Comparison of ENCODE assay signal across 8 mouse cellular contexts in genomic region chr11:60953803-60954202, GRCm38 (mm10). TPM values are rescaled to one million over a fixed set of nuclear protein-coding genes. Genes with fewer than 3 reads are reported as not detected.
DNase-seq lines count a peak whose midpoint lies in the region; ATAC-seq and TF ChIP-seq lines count a peak whose summit lies in the region.

No protein-coding gene starts in this region.

- peaks cover 40% of the 10 kb centered on the region for H3K36me3 ChIP-seq in embryonic facial prominence, embryonic 13.5 days
- no peaks in the 10 kb centered on the region for H3K36me3 ChIP-seq in heart, adult 2 months (ENCODE audit: control insufficient read depth, insufficient read depth, low read length)
- peaks cover 1% of the 10 kb centered on the region; the same call in 1 of the 2 replicates for H3K36me3 ChIP-seq in kidney, adult 2 months (ENCODE audit: control insufficient read depth, insufficient read depth, low read length)
- H3K36me3 ChIP-seq in limb, embryonic 11.5 days (ENCODE audit: control insufficient read depth, insufficient read depth, low read length): peaks cover 9% of the 10 kb centered on the region
- H3K36me3 ChIP-seq in midbrain, embryonic 14.5 days (ENCODE audit: control insufficient read depth, insufficient read depth, low read length): peaks cover 30% of the 10 kb centered on the region

- intact Hi-C loops in heart, adult 2 months (cut with DNase I): loop anchor here (1.0 to 5.0 kb wide), 2 partner anchors 88 to 137 kb away; no protein-coding TSS in a partner anchor

- WGBS in embryonic facial prominence, embryonic 13.5 days: 5% methylated on average over 15 of the region's 15 CpGs
- 7% methylated on average over 15 of the region's 15 CpGs for WGBS in heart, adult 2 months
- 6% methylated on average over 15 of the region's 15 CpGs for WGBS in kidney, adult 2 months
- 9% methylated on average over 15 of the region's 15 CpGs for WGBS in limb, embryonic 11.5 days
- WGBS in midbrain, embryonic 14.5 days: 6% methylated on average over 15 of the region's 15 CpGs

- peak; percentile 70 to 85 for DNase-seq in adrenal gland, postnatal 4 days (ENCODE audit: low spot score in 2 of 2)
- DNase-seq in heart, adult 2 months: peak; percentile 83 to 87
- DNase-seq in kidney, adult 2 months: peak; percentile 94
- peak; percentile 93 for DNase-seq in limb, embryonic 11.5 days (ENCODE audit: low spot score)
- DNase-seq in midbrain, embryonic 14.5 days: peak; percentile 97
- peak; percentile 62 to 72 for DNase-seq in spleen, adult 18-20 months
- no peak for DNase-seq in adipocyte (ENCODE audit: low spot score)

- TF ChIP-seq EP300 in heart, adult 2 months (IDR thresholded peaks at IDR 0.05; ENCODE audit: insufficient read depth, low read depth, low read length): peak; percentile 70; the same call in 1 of the 2 replicates

- H3K27me3 ChIP-seq in embryonic facial prominence, embryonic 13.5 days: no peaks in the 10 kb centered on the region
- no peaks in the 10 kb centered on the region for H3K27me3 ChIP-seq in heart, adult 2 months (ENCODE audit: control insufficient read depth, insufficient read depth, low read length)
- H3K27me3 ChIP-seq in kidney, adult 2 months (replicated peaks; ENCODE audit: control insufficient read depth, insufficient read depth, low read length): no peaks in the 10 kb centered on the region
- no peaks in the 10 kb centered on the region for H3K27me3 ChIP-seq in limb, embryonic 11.5 days (ENCODE audit: control insufficient read depth, insufficient read depth, low read length)
- no peaks in the 10 kb centered on the region for H3K27me3 ChIP-seq in midbrain, embryonic 14.5 days (ENCODE audit: control insufficient read depth, insufficient read depth, low read length)

- 0 out of 2 replicates have a peak overlapping the region, but pooled peaks have one; percentile 17 for H3K9ac ChIP-seq in embryonic facial prominence, embryonic 13.5 days
- no peak overlapping the region for H3K9ac ChIP-seq in heart, adult 2 months (ENCODE audit: low read depth, low read length)
- H3K9ac ChIP-seq in limb, embryonic 11.5 days (ENCODE audit: low read length): no peak overlapping the region
- H3K9ac ChIP-seq in midbrain, embryonic 14.5 days (replicated peaks; ENCODE audit: low read length): no peak overlapping the region

- no peaks in the 10 kb centered on the region for H3K79me2 ChIP-seq in heart, adult 2 months (replicated peaks; ENCODE audit: control insufficient read depth, insufficient read depth, low read length)

- H3K27ac ChIP-seq in embryonic facial prominence, embryonic 13.5 days: no peak overlapping the region
- H3K27ac ChIP-seq in heart, adult 2 months: no peak overlapping the region; the same call in 1 of the 2 replicates
- no peak overlapping the region for H3K27ac ChIP-seq in kidney, adult 2 months (ENCODE audit: insufficient read depth, low read depth, low read length)
- no peak overlapping the region for H3K27ac ChIP-seq in limb, embryonic 11.5 days (replicated peaks; ENCODE audit: low read depth, low read length)
- no peak overlapping the region for H3K27ac ChIP-seq in midbrain, embryonic 14.5 days (replicated peaks; ENCODE audit: low read depth, low read length)

- no peak overlapping the region for H3K4me3 ChIP-seq in embryonic facial prominence, embryonic 13.5 days
- no peak overlapping the region for H3K4me3 ChIP-seq in heart, adult 2 months
- H3K4me3 ChIP-seq in kidney, adult 2 months (ENCODE audit: insufficient read depth, low read depth, low read length): no peak overlapping the region
- H3K4me3 ChIP-seq in limb, embryonic 11.5 days (ENCODE audit: low read depth, low read length): no peak overlapping the region
- H3K4me3 ChIP-seq in midbrain, embryonic 14.5 days (replicated peaks; ENCODE audit: low read depth, low read length): no peak overlapping the region

- TF ChIP-seq CTCF in heart, adult 2 months (IDR thresholded peaks at IDR 0.05): peak; percentile 91
- TF ChIP-seq CTCF in kidney, adult 2 months (conservative IDR thresholded peaks at IDR 0.05; ENCODE audit: insufficient read depth, insufficient read length, low read depth, low read length): peak; percentile 83

- no peaks in the 10 kb centered on the region for H3K9me3 ChIP-seq in embryonic facial prominence, embryonic 13.5 days
- H3K9me3 ChIP-seq in limb, embryonic 11.5 days (ENCODE audit: control insufficient read depth, low read length): no peaks in the 10 kb centered on the region
- H3K9me3 ChIP-seq in midbrain, embryonic 14.5 days (ENCODE audit: control insufficient read depth, low read length): no peaks in the 10 kb centered on the region

- peak; percentile 86 for ATAC-seq in embryonic facial prominence, embryonic 13.5 days (ENCODE audit: insufficient number of reproducible peaks, insufficient read depth, low FRiP score, low TSS enrichment, low read depth)
- ATAC-seq in limb, embryonic 11.5 days (ENCODE audit: insufficient number of reproducible peaks, low FRiP score, low TSS enrichment, low read depth): peak; percentile 93
- ATAC-seq in midbrain, embryonic 14.5 days (ENCODE audit: low FRiP score, low TSS enrichment): peak; percentile 87

- H3K4me1 ChIP-seq in embryonic facial prominence, embryonic 13.5 days: 0 out of 2 replicates have a peak, but pooled peaks cover 6% of the 10 kb centered on the region
- H3K4me1 ChIP-seq in heart, adult 2 months (ENCODE audit: control insufficient read depth, insufficient read depth, low read length): peaks cover 3% of the 10 kb centered on the region
- peaks cover 5% of the 10 kb centered on the region; the same call in 1 of the 2 replicates for H3K4me1 ChIP-seq in kidney, adult 2 months (ENCODE audit: control insufficient read depth, insufficient read depth, low read length)
- no peaks in the 10 kb centered on the region for H3K4me1 ChIP-seq in limb, embryonic 11.5 days (ENCODE audit: control insufficient read depth, insufficient read depth, low read length)
- no peaks in the 10 kb centered on the region for H3K4me1 ChIP-seq in midbrain, embryonic 14.5 days (ENCODE audit: control insufficient read depth, insufficient read depth, low read length)

- peak overlapping the region; percentile 25; the same call in 1 of the 2 replicates for H3K4me2 ChIP-seq in embryonic facial prominence, embryonic 13.5 days
- H3K4me2 ChIP-seq in limb, embryonic 11.5 days (ENCODE audit: low read depth, severe bottlenecking): no peak overlapping the region
- peak overlapping the region; percentile 39 for H3K4me2 ChIP-seq in midbrain, embryonic 14.5 days (ENCODE audit: low read length)

- no peak for TF ChIP-seq POLR2A in heart, adult 2 months (IDR thresholded peaks at IDR 0.05; ENCODE audit: insufficient read depth, low read depth, low read length)
- TF ChIP-seq POLR2A in kidney, adult 2 months (IDR thresholded peaks at IDR 0.05; ENCODE audit: low read depth, low read length): no peak

RNA-seq across cellular contexts. Expression of gene Map2k3, which starts 22.0 kb away (rescaled TPM):
- total RNA-seq in adrenal gland, postnatal 4 days (2021): 10 to 100 TPM; 92.4 to 93.9 TPM
- 92.1 and 92.2 TPM in 2 replicates for polyA plus RNA-seq in embryonic facial prominence, embryonic 13.5 days (2015; fragmentation: Nextera tagmentation; extraction: Ambion mirVana)
- total RNA-seq in heart, adult 2 months (2021): 10 to 100 TPM; 71.1 to 79.3 TPM
- 56.5 and 56.7 TPM in 2 replicates for polyA plus RNA-seq in heart, adult 2 months (2012; rRNA removed)
- polyA plus RNA-seq in kidney, adult 2 months (2012; rRNA removed): 33.0 and 44.8 TPM in 2 replicates
- polyA plus RNA-seq in limb, embryonic 11.5 days (2014; fragmentation: Nextera tagmentation; extraction: Ambion mirVana): 66.4 and 78.5 TPM in 2 replicates
- polyA plus RNA-seq in midbrain, embryonic 14.5 days (2014; fragmentation: Nextera tagmentation; extraction: Ambion mirVana): 18.5 and 23.2 TPM in 2 replicates

RNA-seq across cellular contexts. Expression of gene Natd1, which starts 39.3 kb away (rescaled TPM):
- total RNA-seq in adrenal gland, postnatal 4 days (2021): 10 to 100 TPM; 30.8 TPM
- polyA plus RNA-seq in embryonic facial prominence, embryonic 13.5 days (2015; fragmentation: Nextera tagmentation; extraction: Ambion mirVana): 20.0 and 20.2 TPM in 2 replicates
- 10 to 100 TPM; 11.4 to 13.4 TPM for total RNA-seq in heart, adult 2 months (2021)
- 15.6 and 20.0 TPM in 2 replicates for polyA plus RNA-seq in heart, adult 2 months (2012; rRNA removed)
- polyA plus RNA-seq in kidney, adult 2 months (2012; rRNA removed): 39.3 and 46.2 TPM in 2 replicates
- 16.1 and 18.3 TPM in 2 replicates for polyA plus RNA-seq in limb, embryonic 11.5 days (2014; fragmentation: Nextera tagmentation; extraction: Ambion mirVana)
- polyA plus RNA-seq in midbrain, embryonic 14.5 days (2014; fragmentation: Nextera tagmentation; extraction: Ambion mirVana): 33.0 and 42.2 TPM in 2 replicates
